Mouse (Mus musculus): ENCODE results near the gene Exoc3l4. TPM values are rescaled to one million over a fixed set of nuclear protein-coding genes. Genes with fewer than 3 reads are reported as not detected.

The Exoc3l4 gene
- 1 to 10 TPM; 7.3 to 8.7 TPM for total RNA-seq (2021)

- DNase-seq: no peak
Observed at GRCm38 (mm10) chr12:111416921-111417779, at the start of gene Exoc3l4. Gene Exoc3l4, plus strand, starts transcription at chr12:111417017.

- no peak for DNase-seq
Observed at GRCm38 (mm10) chr12:111367065-111367464, 49.8 kb upstream of the Exoc3l4 start.

- no peak for DNase-seq
Observed at GRCm38 (mm10) chr12:111370249-111370648, 46.6 kb upstream of the Exoc3l4 start.

GRCm38 (mm10) chr12:111371905-111372304, 44.9 kb upstream of the Exoc3l4 start:
- no peak for DNase-seq

- no peak for DNase-seq
Observed at GRCm38 (mm10) chr12:111373411-111373810, 43.4 kb upstream of the Exoc3l4 start.

GRCm38 (mm10) chr12:111374727-111375126, 42.1 kb upstream of the Exoc3l4 start:
- DNase-seq: no peak

GRCm38 (mm10) chr12:111375559-111375958, 41.3 kb upstream of the Exoc3l4 start:
- no peak for DNase-seq

GRCm38 (mm10) chr12:111376053-111376452, 40.8 kb upstream of the Exoc3l4 start:
- no peak for DNase-seq

GRCm38 (mm10) chr12:111376826-111377331, 39.9 kb upstream of the Exoc3l4 start:
- peak; percentile 80 for DNase-seq

- DNase-seq: peak; percentile 95
Observed at GRCm38 (mm10) chr12:111377376-111377973, 39.3 kb upstream of the Exoc3l4 start, which contains the start of gene Cdc42bpb. Gene Cdc42bpb, minus strand, starts transcription at chr12:111377718.

- peak; percentile 55 for DNase-seq
Observed at GRCm38 (mm10) chr12:111377986-111378490, 38.8 kb upstream of the Exoc3l4 start.

- DNase-seq: no peak
Observed at GRCm38 (mm10) chr12:111378812-111379211, 38.0 kb upstream of the Exoc3l4 start.

- DNase-seq: no peak
Observed at GRCm38 (mm10) chr12:111385883-111386641, 30.8 kb upstream of the Exoc3l4 start.

- peak; percentile 69 for DNase-seq
Observed at GRCm38 (mm10) chr12:111386642-111387120, 30.1 kb upstream of the Exoc3l4 start.

GRCm38 (mm10) chr12:111387146-111387545, 29.7 kb upstream of the Exoc3l4 start:
- DNase-seq: no peak

- no peak for DNase-seq
Observed at GRCm38 (mm10) chr12:111394008-111394407, 22.8 kb upstream of the Exoc3l4 start.

GRCm38 (mm10) chr12:111396997-111397396, 19.8 kb upstream of the Exoc3l4 start:
- DNase-seq: no peak

GRCm38 (mm10) chr12:111401454-111402184, 15.2 kb upstream of the Exoc3l4 start:
- DNase-seq: peak; percentile 85

- no peak for DNase-seq
Observed at GRCm38 (mm10) chr12:111404880-111405279, 11.9 kb upstream of the Exoc3l4 start.

GRCm38 (mm10) chr12:111406622-111407021, 10.2 kb upstream of the Exoc3l4 start, which contains the start of gene Lbhd2:
Gene Lbhd2, plus strand, starts transcription at chr12:111406809.
- DNase-seq: peak; percentile 37

- no peak for DNase-seq
Observed at GRCm38 (mm10) chr12:111409583-111409982, 7.2 kb upstream of the Exoc3l4 start.
